Mouse (Mus musculus): ENCODE data around the gene Kdm5b.

DNA sequence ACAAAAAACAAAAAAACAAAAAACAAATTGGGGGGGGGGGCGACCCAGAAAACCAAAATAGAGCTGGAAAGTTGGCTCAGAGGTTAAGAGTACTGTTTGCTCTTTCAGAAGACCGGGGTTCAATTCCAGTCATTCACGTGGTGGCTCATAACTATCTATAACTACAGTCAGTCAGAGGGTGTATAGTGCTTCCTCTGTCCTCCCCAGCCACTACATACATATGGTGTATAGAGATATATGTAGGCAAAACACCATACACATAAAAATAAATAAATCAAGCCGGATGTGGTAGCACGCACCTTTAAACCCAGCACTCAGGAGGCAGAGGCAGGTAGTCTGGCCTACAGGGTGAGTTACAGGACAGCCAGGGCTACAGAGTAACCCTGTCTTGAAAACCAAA lies 54.6 kb downstream of the Kdm5b start:
- TF ChIP-seq HCFC1 (IDR thresholded peaks at IDR 0.05; ENCODE audit: borderline replicate concordance, insufficient read depth, low read length) (no peak), CHD2 (IDR thresholded peaks at IDR 0.05; ENCODE audit: low read depth, low read length) (no peak), MAFK (IDR thresholded peaks at IDR 0.05; ENCODE audit: insufficient read depth, low read depth, low read length) (no peak)
